Mouse (Mus musculus) kidney, postnatal 14 days (tissue): ENCODE data around the gene Sv2c.
A peak's percentile ranks its signal among the peaks of the same experiment; 100 is the strongest.

Experiments used
- DNase-seq: peaks from one replicate; pipeline ENCODE4 v3.0.0; 2022; ENCODE audit warnings: mixed read lengths

The Sv2c gene

DNA sequence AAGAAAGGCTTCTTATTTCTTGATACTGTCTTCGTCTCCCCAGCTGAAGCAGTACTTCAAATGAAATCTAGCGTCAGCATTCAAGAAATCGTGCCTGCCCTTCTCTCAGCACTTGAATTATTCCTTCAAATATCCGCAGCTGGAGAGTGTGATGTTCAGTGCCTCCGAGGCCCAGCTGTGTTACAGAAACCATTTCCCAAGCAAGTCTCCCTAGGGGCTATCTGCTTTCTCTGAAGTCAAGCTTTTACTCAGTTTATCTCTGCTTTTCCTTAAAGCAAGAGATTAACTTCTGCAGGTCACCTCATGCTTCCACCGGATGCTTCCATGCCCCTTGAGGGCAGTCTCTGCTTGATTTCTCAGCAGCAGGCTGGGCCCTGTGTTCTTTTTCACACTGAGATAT, 166.8 kb downstream of the Sv2c start:
- no peak for DNase-seq

DNA sequence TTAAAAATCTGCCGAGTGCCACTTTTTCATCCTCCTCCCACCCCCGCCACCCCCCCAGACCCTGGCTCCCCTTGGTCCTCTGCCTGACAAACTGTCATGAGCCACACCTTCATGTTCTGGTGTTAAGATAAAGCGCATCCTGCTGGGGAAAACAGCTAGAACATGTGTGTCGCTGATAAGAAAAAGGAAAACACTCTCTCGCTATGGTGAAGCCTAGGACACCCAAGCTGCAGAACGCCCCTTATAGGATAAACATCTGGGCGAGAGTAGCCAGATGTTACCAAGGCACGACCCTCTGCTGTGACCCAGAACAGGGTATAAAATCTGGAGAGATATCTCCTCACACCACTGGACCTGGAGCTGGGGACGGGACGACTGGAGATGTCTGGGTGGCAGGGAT, 167.2 kb downstream of the Sv2c start:
- DNase-seq, result no peak

DNA sequence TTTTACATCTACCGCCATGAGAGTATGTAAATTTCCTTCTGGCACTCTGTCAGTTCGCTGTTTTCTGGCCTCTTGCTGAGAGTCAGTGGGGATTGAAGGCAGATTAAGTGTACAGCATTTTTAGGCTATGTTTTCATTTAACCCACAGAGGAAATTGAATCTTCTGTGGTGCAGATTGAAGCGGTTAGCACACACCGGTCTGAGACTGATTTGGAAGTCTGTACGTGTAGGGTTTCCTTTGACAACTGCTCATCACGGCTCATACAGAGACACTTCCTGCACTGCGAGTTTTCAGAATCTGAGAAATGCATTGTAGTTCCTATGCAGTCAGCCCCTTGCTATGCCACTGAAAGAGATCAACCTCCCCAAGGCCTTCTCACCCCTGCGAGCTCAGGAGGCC, 168.2 kb downstream of the Sv2c start:
- DNase-seq, result no peak

DNA sequence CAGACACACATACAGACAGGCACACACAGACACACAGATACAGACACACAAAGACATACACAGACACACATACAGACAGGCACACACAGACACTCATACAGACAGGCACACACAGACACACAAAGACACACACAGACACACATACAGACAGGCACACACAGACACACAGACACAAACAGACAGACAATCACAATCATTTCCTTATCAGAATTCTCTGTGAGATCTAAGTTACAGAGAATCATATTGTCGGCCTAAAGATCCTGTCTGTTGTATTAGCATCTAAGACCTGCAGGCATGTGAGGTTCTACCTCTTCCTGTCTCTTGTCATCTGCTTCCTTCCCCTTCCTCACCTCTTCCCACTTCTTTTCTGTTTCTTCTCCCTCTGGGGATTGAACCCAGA, 168.7 kb downstream of the Sv2c start:
- DNase-seq, result no peak

DNA sequence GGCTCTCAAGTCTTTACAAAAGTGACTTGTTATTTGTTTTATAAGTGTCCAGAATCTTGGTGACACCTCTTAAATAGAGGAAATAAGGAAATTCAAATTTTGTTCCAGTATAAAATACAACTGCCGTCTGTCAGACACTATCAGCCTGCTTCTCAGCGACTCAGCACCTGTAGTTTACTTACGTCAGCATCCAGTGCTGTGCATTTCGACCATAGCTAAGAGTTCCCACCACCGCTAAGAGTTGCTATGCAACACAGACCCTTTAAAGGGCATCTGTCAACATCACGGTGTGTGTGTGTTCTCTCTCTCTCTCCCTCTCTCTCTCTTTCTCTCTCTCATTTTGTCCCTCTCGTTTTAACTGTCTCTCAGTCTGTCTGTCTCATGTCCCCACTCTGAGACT, 170.5 kb downstream of the Sv2c start:
- no peak for DNase-seq

DNA sequence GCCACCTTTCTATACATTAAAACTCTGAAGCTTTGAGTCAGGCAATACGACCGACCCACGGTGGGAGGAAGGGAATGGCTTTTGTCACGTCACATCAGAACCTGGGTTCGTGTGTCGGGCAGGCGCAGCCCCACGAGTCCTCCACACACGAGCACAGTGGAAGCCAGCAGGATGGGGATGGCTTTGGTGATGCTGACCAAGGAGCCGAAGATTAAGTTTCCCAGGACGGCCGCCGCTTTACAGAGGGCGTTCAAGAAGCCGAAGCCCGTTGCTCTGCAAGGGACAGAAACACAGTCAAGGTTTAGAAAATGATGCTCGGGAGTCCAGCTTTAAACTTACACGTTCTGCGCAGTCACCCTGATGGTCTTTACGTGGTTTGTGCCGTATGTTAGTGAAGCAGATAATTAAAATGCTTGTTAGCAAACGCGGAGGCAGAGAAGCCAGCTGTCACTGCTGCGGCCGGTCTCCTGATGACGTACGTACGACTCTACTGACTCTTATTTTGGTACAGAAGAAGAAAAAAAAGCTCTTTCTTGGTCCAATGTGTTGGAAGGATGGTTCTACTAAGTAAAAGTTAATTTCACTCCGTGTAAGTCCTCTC, 171.1 kb downstream of the Sv2c start:
- DNase-seq, result peak; percentile 27

DNA sequence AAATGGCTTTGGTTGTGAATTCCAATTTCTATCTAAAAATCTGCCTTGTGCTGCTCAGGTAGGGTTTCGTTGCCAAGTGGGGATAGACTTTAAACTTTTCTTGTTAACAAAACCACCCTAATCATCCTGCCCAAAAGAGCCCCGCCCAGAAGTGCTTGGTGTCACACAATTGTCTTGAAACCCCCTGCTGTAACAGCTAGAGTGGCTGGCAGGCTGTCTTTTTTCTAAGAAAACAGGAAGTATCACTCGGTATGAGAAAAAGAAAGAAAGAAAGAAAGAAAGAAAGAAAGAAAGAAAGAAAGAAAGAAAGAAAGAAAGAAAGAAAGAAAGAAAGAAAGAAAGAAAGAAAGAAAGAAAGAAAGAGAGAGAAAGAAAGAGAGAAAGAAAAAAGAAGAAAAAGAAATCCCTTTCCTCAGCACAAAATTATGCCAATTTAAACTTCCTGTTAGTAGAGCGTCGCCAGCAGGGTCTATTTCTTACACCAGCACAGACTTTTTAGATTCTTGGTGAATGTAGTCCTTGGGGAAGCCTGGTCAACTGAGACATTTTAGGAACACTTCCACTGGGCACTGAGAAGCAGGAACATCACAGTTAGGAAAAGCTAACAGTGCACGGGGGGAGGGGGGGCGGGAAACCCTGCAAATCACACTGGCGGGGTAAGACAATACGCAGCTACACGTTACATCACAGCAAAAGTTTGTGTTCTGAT, 171.7 kb downstream of the Sv2c start:
- DNase-seq, result no peak

DNA sequence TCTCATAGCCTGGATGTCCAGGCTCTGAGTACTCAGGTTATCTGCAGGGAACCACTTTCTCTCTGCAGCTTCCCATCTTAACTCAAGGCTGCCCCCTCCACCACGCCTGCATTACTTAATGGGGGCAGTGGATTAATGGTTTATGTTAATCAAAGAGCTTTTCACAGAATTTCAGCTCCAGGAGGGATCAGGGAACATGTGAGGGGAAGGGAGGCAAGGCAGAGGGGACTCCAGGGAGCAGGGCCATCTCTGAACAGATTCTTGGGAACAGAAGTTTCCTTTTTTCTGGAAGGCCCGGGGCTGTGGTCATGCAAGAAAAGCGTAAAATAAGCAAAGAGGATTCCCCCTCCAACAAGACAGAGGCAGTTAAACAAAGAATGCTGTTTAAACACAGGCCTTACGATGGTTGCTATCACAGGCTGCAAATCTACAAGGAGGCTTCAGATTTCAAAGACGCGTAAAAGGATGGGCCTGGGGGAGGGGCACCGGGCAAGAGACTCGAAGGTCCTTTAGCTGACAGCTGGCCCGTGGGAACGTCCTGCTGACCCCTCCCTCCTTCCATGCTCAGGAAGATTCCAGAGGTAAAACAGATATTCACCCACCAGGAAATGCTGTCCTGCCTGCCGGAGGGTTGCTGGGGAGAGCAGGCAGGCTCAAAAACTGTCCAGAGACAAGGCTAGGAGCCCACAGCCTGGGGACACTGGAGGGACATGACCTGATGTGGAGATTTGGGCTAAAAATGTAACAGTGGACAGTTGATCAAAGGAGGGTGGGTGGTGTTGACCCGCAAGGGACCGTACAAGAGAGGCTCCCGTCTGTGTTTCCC, 172.5 kb downstream of the Sv2c start:
- DNase-seq, result peak; percentile 21

DNA sequence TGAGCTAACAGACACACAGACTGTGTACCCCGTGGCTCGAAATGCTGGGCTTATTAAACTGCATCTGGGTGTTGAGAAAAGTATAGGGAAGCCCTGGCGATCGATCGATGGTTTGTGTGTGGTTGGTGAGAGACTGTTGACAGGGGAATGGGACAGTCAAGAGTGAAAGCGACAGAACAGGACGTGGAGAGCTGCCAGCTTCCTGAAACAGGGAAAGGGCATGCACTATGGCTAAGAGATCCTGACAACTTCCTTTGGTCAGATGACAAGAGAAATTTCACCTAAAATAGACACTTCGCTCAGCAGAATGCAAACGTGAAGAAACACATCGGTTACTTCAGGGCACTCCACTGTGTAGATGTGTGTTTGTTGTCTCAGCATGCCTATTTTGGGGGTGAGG, 175.2 kb downstream of the Sv2c start:
- DNase-seq, result peak; percentile 28

DNA sequence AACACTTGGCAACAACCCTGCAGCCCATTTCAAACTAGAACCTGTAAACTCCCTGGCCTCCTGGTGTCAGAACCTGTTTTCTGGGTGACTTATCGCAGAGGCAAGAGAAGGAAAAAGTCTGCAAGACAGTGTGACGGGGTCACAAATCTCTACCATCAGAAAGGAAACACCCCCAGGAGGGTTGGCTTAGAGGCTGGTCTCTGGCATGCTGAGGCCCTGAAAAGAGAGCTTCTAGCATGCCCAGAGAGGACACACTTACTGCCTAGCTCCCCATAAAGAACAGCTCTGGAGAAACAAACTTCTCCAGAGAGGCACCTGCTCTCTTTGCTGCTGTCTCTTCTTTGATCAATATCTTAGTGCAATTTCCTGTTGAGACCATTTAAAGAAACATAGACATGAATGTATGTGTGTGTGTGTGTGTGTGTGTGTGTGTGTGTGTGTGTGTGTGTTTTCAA, 176.0 kb downstream of the Sv2c start:
- no peak for DNase-seq

DNA sequence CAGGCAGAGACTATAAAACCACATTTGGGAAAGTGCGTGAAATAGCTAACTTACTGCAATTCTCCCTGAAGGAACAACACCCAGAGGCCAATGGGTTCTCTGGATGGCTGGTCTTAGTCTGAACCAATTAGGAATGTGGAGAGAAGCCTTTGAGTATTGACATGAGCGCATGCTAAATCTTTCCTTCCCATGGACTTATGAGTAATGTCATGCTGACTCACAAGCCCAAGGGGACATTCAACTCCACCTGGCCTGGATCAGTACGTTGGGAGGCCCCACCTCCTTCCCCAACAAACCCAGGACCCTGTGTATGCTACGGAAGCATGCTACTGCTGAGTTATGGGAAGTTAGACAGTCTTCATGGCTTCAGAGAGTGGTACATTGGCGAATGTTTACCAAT, 177.2 kb downstream of the Sv2c start:
- no peak for DNase-seq

DNA sequence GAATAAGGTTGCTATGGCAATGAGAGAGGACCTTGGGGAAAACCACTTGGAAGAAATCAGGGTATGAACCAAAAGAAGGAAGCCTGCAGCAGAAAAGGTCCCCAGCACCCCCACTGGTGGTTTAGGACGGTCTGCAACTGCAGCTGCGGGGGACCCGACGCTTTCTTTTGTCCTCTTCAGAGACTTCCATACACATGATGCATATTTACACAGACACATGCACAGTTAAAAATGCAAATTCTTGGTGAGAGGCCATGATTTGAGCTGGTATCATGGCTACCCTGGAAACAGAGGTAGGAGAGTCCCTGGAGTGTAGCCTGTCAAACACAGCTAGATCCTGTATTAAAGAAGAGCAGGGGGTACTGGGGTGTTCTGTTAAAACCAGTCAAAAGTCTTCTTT, 178.7 kb downstream of the Sv2c start:
- DNase-seq, result no peak

DNA sequence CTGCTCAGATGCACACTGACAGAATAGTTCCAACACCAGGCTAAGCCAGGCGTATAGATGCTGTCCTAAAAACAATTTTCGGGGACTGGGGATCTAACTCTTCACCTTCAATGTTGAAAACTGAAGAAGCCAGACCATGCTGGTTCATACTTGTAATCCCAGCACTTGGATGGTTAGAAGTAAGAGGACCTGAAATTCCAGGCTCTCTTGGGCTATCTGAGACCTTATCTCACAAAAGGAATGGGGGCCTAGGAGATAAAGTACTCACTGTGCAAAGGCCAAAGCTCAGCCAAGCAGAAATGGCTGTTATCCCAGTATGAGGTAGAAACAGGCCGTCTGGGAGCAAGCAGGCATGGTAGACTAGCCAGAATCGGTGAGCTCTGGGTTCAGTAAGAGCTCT, 180.1 kb downstream of the Sv2c start:
- no peak for DNase-seq

DNA sequence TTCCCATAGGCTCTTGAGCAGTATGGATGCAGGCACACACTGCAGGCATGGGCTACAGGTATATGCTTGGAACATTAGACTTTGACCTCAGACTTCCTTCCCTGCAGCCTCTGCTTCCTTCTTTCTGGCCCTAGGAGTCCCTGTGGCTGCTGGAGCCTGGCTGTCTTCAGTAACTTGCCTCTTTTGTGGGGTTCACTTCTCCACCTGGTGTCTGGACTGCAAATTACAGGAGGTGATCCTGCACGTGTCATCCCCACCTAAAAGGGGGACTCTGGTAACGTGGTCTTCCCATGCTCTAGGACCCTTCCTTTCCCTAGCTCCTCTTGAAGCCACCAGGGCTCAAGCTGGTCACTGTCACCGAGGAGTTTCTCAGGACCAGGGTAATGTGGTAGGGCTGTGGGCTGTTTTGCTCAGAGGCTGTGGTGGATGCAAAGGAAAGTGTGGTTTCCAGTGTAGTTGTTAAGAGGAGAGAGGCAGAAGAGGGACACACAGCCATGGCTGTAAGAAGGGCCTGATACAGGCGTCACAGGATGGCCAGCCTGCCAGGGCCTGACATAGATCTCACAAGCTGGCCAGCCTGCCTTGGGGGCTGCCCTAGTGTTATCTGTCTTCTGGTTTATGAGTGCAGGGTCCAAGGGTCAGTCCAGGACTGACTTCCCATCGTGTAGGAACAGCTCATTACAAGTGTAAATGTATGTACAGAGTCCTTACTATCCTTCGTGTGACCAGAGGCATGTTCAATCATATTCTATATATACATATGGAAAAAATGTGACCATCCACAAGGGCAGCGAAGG, 181.1 kb downstream of the Sv2c start:
- DNase-seq, result peak; percentile 50

DNA sequence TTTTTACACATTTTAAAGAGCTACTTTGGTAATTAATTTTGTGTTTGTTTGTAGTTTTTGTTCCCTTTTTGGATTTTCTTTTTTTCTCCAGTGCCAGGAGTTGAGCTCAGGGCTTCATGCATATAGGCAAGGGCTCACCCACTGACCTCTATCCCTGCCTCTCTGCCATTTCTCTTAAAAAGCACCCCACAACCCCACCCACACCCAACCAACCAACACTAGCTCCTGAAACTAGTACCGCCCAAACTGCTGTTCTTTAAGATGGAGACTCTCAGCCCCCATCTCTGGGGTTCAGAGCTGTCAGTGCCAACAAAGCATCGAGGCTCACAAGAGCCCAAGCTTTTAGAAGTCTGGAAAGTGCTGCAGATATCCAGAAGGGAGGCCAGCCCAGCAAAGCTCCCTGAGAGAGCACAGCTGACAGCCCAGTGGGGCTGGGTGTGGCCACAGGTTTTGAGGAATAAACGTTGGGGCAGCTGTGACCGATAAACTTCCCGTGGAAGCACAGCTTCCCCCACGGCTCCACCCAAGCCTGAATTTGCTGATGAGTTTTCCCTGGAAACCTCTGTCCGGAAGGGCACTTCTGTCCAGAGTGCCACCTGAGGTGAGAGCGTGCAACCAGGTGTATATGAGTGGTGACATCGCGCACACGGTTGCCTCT, 181.8 kb downstream of the Sv2c start:
- no peak for DNase-seq

DNA sequence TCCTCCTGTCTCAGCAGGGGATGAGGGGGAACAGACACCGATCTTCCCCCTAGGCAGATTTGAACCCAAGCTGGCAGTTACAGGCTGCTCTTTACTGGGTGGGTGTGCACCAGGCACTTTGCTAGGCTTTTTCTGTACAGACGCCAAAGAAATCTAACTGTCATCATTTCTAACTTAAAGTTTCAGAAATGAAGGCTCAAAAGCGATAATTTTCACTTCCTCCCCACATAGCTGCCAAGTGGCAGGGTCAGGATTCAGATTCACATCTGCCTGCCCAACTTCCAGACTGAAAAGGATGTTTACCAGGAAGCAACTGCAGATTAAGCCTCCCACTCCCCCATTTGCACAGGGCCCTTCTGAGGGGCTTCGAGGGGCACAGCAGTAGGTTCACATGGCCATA, 183.0 kb downstream of the Sv2c start:
- no peak for DNase-seq

DNA sequence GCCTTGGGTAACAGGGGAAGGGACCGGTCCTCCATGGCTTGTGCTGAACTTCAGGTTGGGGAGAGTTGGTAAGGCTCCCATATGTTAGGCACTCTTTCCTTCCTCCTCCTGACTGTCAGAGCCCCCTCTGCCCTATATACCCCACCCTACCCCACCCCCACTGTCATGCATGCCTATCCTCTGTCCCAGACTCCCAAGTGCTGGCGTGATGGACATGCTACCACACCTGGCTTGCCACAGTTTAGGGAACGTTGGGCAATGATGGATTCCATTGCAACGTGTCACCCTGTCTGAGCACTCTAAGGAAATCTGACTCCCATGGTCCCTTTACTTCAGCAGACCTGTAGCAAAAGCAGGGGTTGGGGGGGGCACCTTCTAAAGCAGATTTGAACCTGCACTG, 183.6 kb downstream of the Sv2c start:
- no peak for DNase-seq

DNA sequence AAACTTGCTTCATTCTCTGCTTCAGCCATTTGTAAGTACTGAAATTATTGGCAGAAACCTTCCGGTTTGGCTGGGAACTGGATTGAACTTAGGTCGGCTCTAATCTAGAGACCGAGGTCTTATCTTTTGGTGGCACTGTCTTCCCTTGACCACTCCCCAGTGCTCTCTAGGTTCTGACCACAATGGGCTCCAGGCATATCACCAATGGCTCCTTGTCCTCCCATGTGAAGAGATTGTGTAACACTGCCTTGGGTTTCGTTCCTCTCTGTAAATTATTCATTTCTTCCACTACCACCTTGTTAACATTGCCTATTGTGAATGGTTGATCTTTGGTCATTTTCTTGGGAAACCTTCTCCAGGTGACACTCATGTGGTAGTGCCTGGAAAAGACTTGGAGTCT, 184.0 kb downstream of the Sv2c start:
- DNase-seq, result no peak

DNA sequence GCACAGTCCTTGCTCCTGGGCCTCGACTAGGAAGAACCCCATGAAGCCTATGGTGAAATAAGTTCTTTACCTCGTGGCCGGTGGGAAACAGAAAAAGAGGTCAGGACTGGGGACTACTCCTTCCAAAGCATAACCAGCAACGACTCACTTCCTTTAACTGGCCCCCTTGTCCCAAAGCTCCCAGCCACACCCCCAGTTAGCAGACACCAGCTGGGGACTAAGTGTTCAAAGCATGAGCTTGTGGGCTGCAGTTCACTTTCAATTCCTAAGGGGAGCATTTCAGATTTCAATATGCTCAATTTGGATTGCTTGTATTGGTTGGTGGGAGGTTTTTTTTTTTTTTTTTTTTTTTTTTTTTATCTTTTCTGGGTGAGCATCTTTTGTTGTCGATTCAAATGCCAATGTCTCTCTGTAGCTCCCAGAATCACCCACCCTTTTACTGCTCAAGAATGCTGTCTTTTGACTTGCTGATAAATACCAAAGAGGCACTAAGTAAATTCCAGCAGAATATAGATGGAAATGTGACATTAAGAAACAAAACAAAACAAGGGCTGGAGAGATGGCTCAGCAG, 186.4 kb downstream of the Sv2c start:
- DNase-seq, result no peak

DNA sequence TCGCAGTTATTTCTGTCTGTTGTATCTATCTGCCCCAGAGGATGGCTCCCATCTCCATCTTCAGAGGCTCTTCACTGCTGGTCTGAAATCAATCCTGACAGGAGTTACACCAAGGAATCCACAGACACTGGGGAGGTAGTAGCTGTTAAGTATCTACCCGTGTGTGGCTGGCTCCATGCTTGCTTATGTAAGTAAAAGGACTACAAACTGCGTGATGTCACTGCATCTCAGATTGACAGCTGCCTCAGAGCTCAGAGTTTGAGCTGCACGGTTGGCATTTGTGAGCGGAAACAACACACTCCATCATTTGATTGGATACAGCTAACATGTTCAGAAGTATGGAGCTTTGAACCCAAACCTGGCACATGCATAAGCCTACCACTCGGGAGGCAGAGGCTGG, 187.8 kb downstream of the Sv2c start:
- DNase-seq, result no peak

DNA sequence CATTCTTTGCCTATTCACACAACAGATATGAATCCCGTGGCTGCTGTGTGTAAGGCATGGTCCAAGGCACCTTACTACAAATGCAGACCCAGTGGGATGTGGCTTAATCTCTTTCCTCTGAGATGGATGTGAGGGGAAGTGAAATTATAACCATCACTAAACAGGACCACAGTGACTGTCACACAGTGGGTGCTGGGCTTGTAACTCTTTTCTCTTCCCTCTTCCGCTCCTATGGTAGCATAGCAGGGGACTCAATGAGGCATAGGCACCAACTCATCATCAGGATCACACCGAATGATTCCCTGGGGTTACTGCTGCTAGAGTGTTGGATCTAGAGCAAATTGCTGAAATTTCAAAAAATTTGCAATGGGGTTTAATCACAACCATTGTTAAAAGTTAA, 188.5 kb downstream of the Sv2c start:
- DNase-seq, result no peak

DNA sequence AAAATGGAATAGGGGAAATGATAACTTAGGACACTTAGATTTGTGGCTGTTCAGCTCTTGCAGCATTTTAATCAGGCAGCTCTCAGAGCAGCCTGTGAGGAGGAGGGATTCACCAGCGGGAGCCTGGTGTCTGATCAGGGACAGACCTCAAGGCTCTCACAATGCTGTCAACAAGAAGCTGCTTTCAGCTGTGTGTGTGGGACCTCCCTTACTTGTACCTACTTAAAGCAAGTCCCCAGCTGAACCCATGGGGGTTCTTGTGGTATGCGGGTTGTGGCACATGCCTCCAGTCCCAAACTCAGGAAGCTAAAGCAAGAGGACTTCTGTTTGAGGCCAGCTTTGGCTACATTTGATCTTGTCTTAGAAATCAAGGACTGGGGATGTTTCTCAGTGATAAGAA, 189.8 kb downstream of the Sv2c start:
- DNase-seq, result no peak
